Mouse (Mus musculus) skeletal muscle tissue, postnatal 0 days (tissue): ENCODE results near the gene Gm9008. TPM values are rescaled to one million over a fixed set of nuclear protein-coding genes. Genes with fewer than 3 reads are reported as not detected.

ENCODE experiments used
- polyA plus RNA-seq: library from polyadenylated mRNA; unstranded; fragments of >200 nt; fragmentation: Nextera tagmentation; extraction: Ambion mirVana; gene quantifications from 2 replicates; pipeline ENCODE4 v1.2.1, GENCODE M21; 2015

Gm9008 gene
- polyA plus RNA-seq, result 0.17 TPM in 1 of 2 replicates, not detected in the other

DNA sequence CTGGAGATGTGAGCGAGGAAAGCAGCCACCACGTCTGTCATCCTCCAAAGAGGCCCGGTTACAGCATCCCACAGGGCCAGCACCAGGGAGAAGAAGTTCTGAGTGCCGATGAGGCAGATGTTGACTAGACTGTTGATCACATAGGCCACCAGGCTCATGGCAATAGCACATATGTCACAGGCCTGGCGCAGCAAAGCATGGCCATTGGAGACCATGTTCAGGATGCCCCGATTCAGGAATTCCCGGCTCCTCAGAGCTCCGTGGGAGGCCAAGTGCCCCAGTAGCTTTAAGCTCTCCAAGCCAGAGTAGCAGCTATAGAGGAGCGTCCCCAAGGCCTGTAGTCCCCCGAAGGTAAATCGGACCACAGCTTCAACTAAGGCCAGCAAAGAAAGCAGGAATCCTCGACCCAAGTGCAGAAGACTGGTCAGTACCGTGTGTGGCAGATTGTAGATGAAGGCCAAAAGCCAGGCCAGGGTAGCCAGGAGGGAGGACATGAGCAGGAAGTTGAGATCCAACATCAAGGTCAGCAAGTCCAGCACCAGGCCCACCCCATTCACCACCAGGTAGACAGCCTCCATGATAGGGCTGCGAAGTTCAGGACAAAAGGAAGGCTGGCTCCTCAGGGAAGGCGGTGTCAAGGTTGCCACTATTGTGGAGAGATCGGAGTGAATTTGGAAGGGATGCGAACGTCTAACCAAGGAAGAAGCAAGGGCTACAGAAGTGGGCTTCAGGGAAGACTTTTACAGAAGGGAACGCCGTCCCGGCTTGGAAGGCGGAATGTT is at the start of gene Gm9008:
Gene Gm9008 (minus strand): TSS at position 731 of the 782 bp plus-strand sequence.

